Mouse (Mus musculus) CH12.LX (cell line): ENCODE data around the gene Gm49486. TPM values are rescaled to one million over a fixed set of nuclear protein-coding genes. Genes with fewer than 3 reads are reported as not detected.
A peak's percentile ranks its signal among the peaks of the same experiment; 100 is the strongest.

Source experiments
- DNase-seq: peaks from one replicate; pipeline ENCODE4 v3.0.0-alpha.2; 2013; ENCODE audit errors: extremely low read depth
- H3K27ac ChIP-seq: 2 replicates; pipeline ENCODE4 v1.5.1; 2012; ENCODE audit warnings: low read depth, mild to moderate bottlenecking, control low read depth, moderate library complexity; ENCODE audit not compliant: insufficient read depth
- H3K27me3 ChIP-seq: replicated peaks from 2 replicates; pipeline ENCODE3; 2012; ENCODE audit warnings: inconsistent platforms
- H3K36me3 ChIP-seq, 2 experiments: replicated peaks in 1 of 2; 2 replicates each; pipeline versions ENCODE3 to v1.6.1; 2012; ENCODE audit warnings: inconsistent platforms in 1 of 2, low read length in 1 of 2, mild to moderate bottlenecking in 1 of 2, mixed read lengths in 1 of 2, moderate library complexity in 1 of 2; ENCODE audit not compliant: control insufficient read depth in 1 of 2, insufficient read depth in 1 of 2
- H3K4me1 ChIP-seq, 2 experiments: 2 replicates each; pipeline ENCODE4 v1.6.1; 2012; ENCODE audit warnings: inconsistent platforms in 1 of 2, moderate library complexity in 1 of 2; ENCODE audit not compliant: insufficient read depth in 2 of 2, control insufficient read depth in 1 of 2
- H3K4me2 ChIP-seq: 2 replicates; pipeline ENCODE4 v1.6.1; 2012; ENCODE audit warnings: low read depth, mild to moderate bottlenecking, control low read depth; ENCODE audit not compliant: poor library complexity, insufficient read depth, severe bottlenecking
- H3K4me3 ChIP-seq, 3 experiments: fragments of 150-350 bp in 1 of 3; sonication (generic) in 1 of 3; replicated peaks in 1 of 3; 2 replicates each; pipeline versions ENCODE3 to v1.5.1; 2011 to 2012; ENCODE audit warnings: low read depth in 2 of 3, low read length in 2 of 3, mild to moderate bottlenecking in 2 of 3, moderate library complexity in 2 of 3, control low read depth in 1 of 3, improper control_type of control experiment in 1 of 3, inconsistent platforms in 1 of 3, mixed read lengths in 1 of 3; ENCODE audit not compliant: poor library complexity in 1 of 3
- H3K79me2 ChIP-seq: replicated peaks from 2 replicates; pipeline ENCODE4 v1.6.1; 2012; ENCODE audit warnings: mild to moderate bottlenecking, moderate library complexity; ENCODE audit not compliant: control insufficient read depth, poor library complexity, insufficient read depth, severe bottlenecking; ENCODE audit errors: extremely low read depth
- H3K9ac ChIP-seq: 2 replicates; pipeline ENCODE4 v1.6.1; 2012; ENCODE audit warnings: low read depth, mild to moderate bottlenecking, control low read depth, moderate library complexity; ENCODE audit not compliant: insufficient read depth
- H3K9me3 ChIP-seq: replicated peaks from 2 replicates; pipeline ENCODE3; 2012; ENCODE audit warnings: low read length, inconsistent platforms, mixed read lengths
- CHD1 ChIP-seq: IDR thresholded peaks from 2 replicates; pipeline ENCODE4 v1.6.1; 2012; ENCODE audit warnings: low read depth, low read length, improper control_type of control experiment, inconsistent platforms
- CHD2 ChIP-seq: IDR thresholded peaks from 2 replicates; pipeline ENCODE4 v1.6.1; 2011; ENCODE audit warnings: low read length, improper control_type of control experiment
- CTCF ChIP-seq, 2 experiments: IDR thresholded peaks in 1 of 2; conservative IDR thresholded peaks in 1 of 2; 2 replicates each; pipeline ENCODE4 v1.5.1; 2011 to 2012; ENCODE audit warnings: low read depth in 2 of 2, low read length in 2 of 2, improper control_type of control experiment in 1 of 2, inconsistent platforms in 1 of 2, mild to moderate bottlenecking in 1 of 2, moderate library complexity in 1 of 2
- ELF1 ChIP-seq: IDR thresholded peaks from 2 replicates; pipeline ENCODE4 v1.6.1; 2014; ENCODE audit warnings: low read depth, mild to moderate bottlenecking, inconsistent platforms, low read length, improper control_type of control experiment
- ETS1 ChIP-seq: conservative IDR thresholded peaks from 2 replicates; pipeline ENCODE4 v1.6.1; 2012; ENCODE audit warnings: low read depth, mild to moderate bottlenecking, inconsistent platforms, low read length, improper control_type of control experiment, moderate library complexity
- GABPA ChIP-seq: IDR thresholded peaks from 2 replicates; pipeline ENCODE4 v1.6.1; 2012; ENCODE audit warnings: low read depth, low read length, improper control_type of control experiment, inconsistent platforms; ENCODE audit not compliant: insufficient replicate concordance
- HCFC1 ChIP-seq: IDR thresholded peaks from 2 replicates; pipeline ENCODE4 v1.6.1; 2012; ENCODE audit warnings: low read depth, mild to moderate bottlenecking, inconsistent platforms, low read length, improper control_type of control experiment
- JUND ChIP-seq: conservative IDR thresholded peaks from 2 replicates; pipeline ENCODE4 v1.6.1; 2011; ENCODE audit warnings: low read depth, low read length, improper control_type of control experiment
- MAFK ChIP-seq: IDR thresholded peaks from 2 replicates; pipeline ENCODE4 v1.6.1; 2011; ENCODE audit warnings: low read length, improper control_type of control experiment; ENCODE audit not compliant: insufficient replicate concordance
- MEF2A ChIP-seq: IDR thresholded peaks from 2 replicates; pipeline ENCODE4 v1.6.1; 2014; ENCODE audit warnings: low read depth, mild to moderate bottlenecking, inconsistent platforms, low read length, improper control_type of control experiment, borderline replicate concordance
- MXI1 ChIP-seq: IDR thresholded peaks from 2 replicates; pipeline ENCODE4 v1.6.1; 2011; ENCODE audit warnings: mild to moderate bottlenecking, low read depth, low read length, improper control_type of control experiment
- MYC ChIP-seq: IDR thresholded peaks from 2 replicates; pipeline ENCODE4 v1.6.1; 2011; ENCODE audit warnings: low read depth, mild to moderate bottlenecking, improper control_type of control experiment, low read length
- NRF1 ChIP-seq: IDR thresholded peaks from 2 replicates; pipeline ENCODE4 v1.6.1; 2014; ENCODE audit warnings: low read depth, mild to moderate bottlenecking, inconsistent platforms, low read length, improper control_type of control experiment, moderate library complexity
- PAX5 ChIP-seq: IDR thresholded peaks from 2 replicates; pipeline ENCODE4 v1.6.1; 2012; ENCODE audit warnings: low read length, inconsistent platforms, mixed read lengths
- RAD21 ChIP-seq: IDR thresholded peaks from 2 replicates; pipeline ENCODE4 v1.6.1; 2011; ENCODE audit warnings: low read depth, mild to moderate bottlenecking, low read length, improper control_type of control experiment, moderate library complexity
- SIN3A ChIP-seq: IDR thresholded peaks from 2 replicates; pipeline ENCODE4 v1.6.1; 2012; ENCODE audit warnings: low read length, improper control_type of control experiment, inconsistent platforms
- SMC3 ChIP-seq: IDR thresholded peaks from 2 replicates; pipeline ENCODE4 v1.6.1; 2011; ENCODE audit warnings: low read depth, low read length, improper control_type of control experiment
- TCF12 ChIP-seq: IDR thresholded peaks from 2 replicates; pipeline ENCODE4 v1.6.1; 2014; ENCODE audit warnings: low read depth, mild to moderate bottlenecking, inconsistent platforms, low read length, improper control_type of control experiment
- USF1 ChIP-seq: IDR thresholded peaks from 2 replicates; pipeline ENCODE4 v1.6.1; 2014; ENCODE audit warnings: low read depth, mild to moderate bottlenecking, inconsistent platforms, low read length, improper control_type of control experiment
- ZMIZ1 ChIP-seq: IDR thresholded peaks from 2 replicates; pipeline ENCODE4 v1.6.1; 2012; ENCODE audit warnings: low read depth, mild to moderate bottlenecking, inconsistent platforms, low read length, improper control_type of control experiment
- ZNF384 ChIP-seq: IDR thresholded peaks from 2 replicates; pipeline ENCODE4 v1.6.1; 2012; ENCODE audit warnings: low read depth, low read length, improper control_type of control experiment, inconsistent platforms
- dilution Hi-C: fragments of 300-500 bp; cut with MboI; formaldehyde crosslinking; loops from 2 replicates; pipeline ENCODE4 v1.14.3; 2020; ENCODE audit warnings: low sequenced_read_pairs; ENCODE audit not compliant: extremely low pct_unique_long_range_greater_than_20kb, extremely low pct_ligation_motif_present
- in situ Hi-C: fragments of 300-500 bp; cut with MboI; formaldehyde crosslinking; loops from 3 replicates; pipeline ENCODE4 v1.14.3; 2019; ENCODE audit warnings: low sequenced_read_pairs, low pct_ligation_motif_present, low pct_unique_long_range_greater_than_20kb, mixed read lengths
- polyA plus RNA-seq: library from polyadenylated mRNA; unstranded; fragments of >175 nt; gene quantifications from 2 replicates; pipeline ENCODE4 v1.2.1, GENCODE M21; 2012; ENCODE audit warnings: low read depth; ENCODE audit not compliant: insufficient read length
- total RNA-seq, 2 experiments: library from RNA; depleted of rRNA; stranded (reverse); fragments of 300-350 nt in 1 of 2; fragments of >200 nt in 1 of 2; gene quantifications; 2 replicates each; pipeline ENCODE4 v1.2.3; 2012 to 2014

Gene Gm49486
- total and polyA plus RNA-seq, 3 experiments: 0.21 to 0.77 (median 0.59) TPM

DNA sequence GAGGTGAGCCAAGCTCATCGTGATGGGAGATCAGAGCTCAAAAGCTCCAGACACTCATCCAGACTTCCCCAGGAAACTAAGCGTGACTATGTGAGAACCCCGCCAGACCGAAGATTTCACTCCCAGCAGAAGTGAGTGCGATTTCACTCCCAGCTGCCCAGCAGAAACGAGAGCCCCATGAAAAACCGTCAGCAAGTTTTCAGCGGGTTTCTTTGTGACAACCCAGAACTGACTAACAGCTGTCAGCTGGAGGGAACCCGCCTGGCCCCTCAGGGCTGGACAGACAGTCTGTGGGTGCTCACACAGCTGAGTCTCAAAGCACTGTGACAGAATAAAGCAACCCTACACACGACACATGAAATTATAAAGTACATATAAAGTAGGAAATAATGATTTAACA lies 48.5 kb downstream of the Gm49486 start:
- Histone ChIP-seq H3K9ac (no peak overlapping the region), H3K27me3 (peaks cover 3% of the 10 kb centered on the region), H3K4me1 (peaks cover 10 to 16% of the 10 kb centered on the region in 2 experiments)
- TF ChIP-seq MXI1 (no peak), USF1 (no peak), ZMIZ1 (no peak), GABPA (no peak), PAX5 (no peak), HCFC1 (no peak), ELF1 (no peak), CHD1 (no peak), SIN3A (no peak), TCF12 (no peak), MAFK (no peak), MEF2A (no peak), ZNF384 (no peak), ETS1 (no peak), JUND (no peak), MYC (no peak)
- TF ChIP-seq, all 38 proteins: peak for 0
- Histone ChIP-seq H3K9me3 (peaks cover 8% of the 10 kb centered on the region), H3K27ac (no peak overlapping the region), H3K4me3 (no peak overlapping the region), H3K4me2 (no peak overlapping the region), H3K36me3 (peaks cover 0 to 3% of the 10 kb centered on the region in 2 experiments), H3K79me2 (no peaks in the 10 kb centered on the region)
- dilution Hi-C loops (no loop called here), in situ Hi-C loops (no loop called here)
- DNase-seq: no peak

GRCm38 (mm10) chr15:79280209-79280608 lies 51.0 kb downstream of the Gm49486 start:
- peaks cover 0 to 23% of the 10 kb centered on the region in 2 experiments for H3K36me3 ChIP-seq
- no peak overlapping the region for H3K27ac ChIP-seq
- peaks cover 8% of the 10 kb centered on the region for H3K9me3 ChIP-seq
- no peak overlapping the region for H3K4me2 ChIP-seq
- peak; percentile 72 for DNase-seq
- in situ Hi-C loops: no loop called here
- H3K9ac ChIP-seq: no peak overlapping the region
- H3K79me2 ChIP-seq: no peaks in the 10 kb centered on the region
- H3K4me1 ChIP-seq: peaks cover 10 to 19% of the 10 kb centered on the region in 2 experiments
- dilution Hi-C loops: no loop called here
- TF ChIP-seq RAD21 (peak; percentile 51), HCFC1 (no peak), NRF1 (no peak), CTCF (conservative IDR thresholded peaks at IDR 0.05 in 1 of 2, IDR thresholded peaks at IDR 0.05 in 1 of 2; ENCODE audit: low read depth in 2 of 2, low read length in 2 of 2) (peak; percentile 41 to 72; a peak in 3 of 4 replicates), SMC3 (peak; percentile 52), ELF1 (0 out of 2 replicates have a peak, but pooled peaks have one; percentile 12), CHD2 (0 out of 2 replicates have a peak, but pooled peaks have one; percentile 19)
- TF ChIP-seq, all 38 proteins: peak for 5
- no peak overlapping the region for H3K4me3 ChIP-seq
- H3K27me3 ChIP-seq: no peaks in the 10 kb centered on the region
